Mouse (Mus musculus) small intestine, adult 2 months (tissue): ENCODE measurements around the gene Mipol1. TPM values are rescaled to one million over a fixed set of nuclear protein-coding genes. Genes with fewer than 3 reads are reported as not detected.
"Not testable (repeated sequence)": the region's sequence is repeated elsewhere in the genome, so short reads cannot be mapped to it uniquely, and the experiment has no call there.

Source experiments
- H3K27ac ChIP-seq: fragments of 200-500 bp; 2 replicates; pipeline ENCODE4 v1.5.1; 2012; ENCODE audit warnings: low read depth, low read length, control low read depth, inconsistent platforms; ENCODE audit not compliant: insufficient read depth
- H3K27me3 ChIP-seq: fragments of 200-500 bp; 2 replicates; pipeline ENCODE4 v1.6.1; 2012; ENCODE audit warnings: mild to moderate bottlenecking, moderate library complexity, low read length, inconsistent platforms; ENCODE audit not compliant: control insufficient read depth, insufficient read depth
- H3K36me3 ChIP-seq: fragments of 200-500 bp; 2 replicates; pipeline ENCODE4 v1.6.1; 2012; ENCODE audit warnings: mild to moderate bottlenecking, low read length, control low read depth, inconsistent platforms; ENCODE audit not compliant: control insufficient read depth, insufficient read depth
- H3K4me1 ChIP-seq: fragments of 200-500 bp; 2 replicates; pipeline ENCODE4 v1.6.1; 2012; ENCODE audit warnings: low read length, inconsistent platforms, mixed read lengths; ENCODE audit not compliant: control insufficient read depth, insufficient read depth, insufficient read length
- H3K4me3 ChIP-seq: fragments of 200-500 bp; 2 replicates; pipeline ENCODE4 v1.5.1; 2012; ENCODE audit warnings: low read depth, mild to moderate bottlenecking, control low read depth, inconsistent platforms, low read length, moderate library complexity
- CTCF ChIP-seq: fragments of 200-500 bp; IDR thresholded peaks from 2 replicates; pipeline ENCODE4 v1.5.1; 2012; ENCODE audit warnings: low read depth, mild to moderate bottlenecking, control low read depth, inconsistent platforms, low read length, moderate library complexity, mixed read lengths; ENCODE audit not compliant: insufficient replicate concordance, insufficient read length; ENCODE audit errors: extremely low read depth
- POLR2A ChIP-seq: fragments of 200-500 bp; IDR thresholded peaks from 2 replicates; pipeline ENCODE4 v1.6.1; 2012; ENCODE audit warnings: low read depth, mild to moderate bottlenecking, control low read depth, inconsistent platforms, low read length, moderate library complexity
- WGBS: fragments of 180-500 bp; shearing (Covaris S2); methylation state at CpG from one replicate; pipeline ENCODE4 v1.1.7; 2018; 5-methylcytosine and 5-hydroxymethylcytosine counted together
- polyA plus RNA-seq: library from polyadenylated mRNA; depleted of rRNA; stranded (reverse); fragments of >200 nt; gene quantifications from 2 replicates; pipeline ENCODE4 v1.2.3, GENCODE M21; 2012

The Mipol1 gene
- polyA plus RNA-seq, 1 experiment: 0.53 TPM

DNA sequence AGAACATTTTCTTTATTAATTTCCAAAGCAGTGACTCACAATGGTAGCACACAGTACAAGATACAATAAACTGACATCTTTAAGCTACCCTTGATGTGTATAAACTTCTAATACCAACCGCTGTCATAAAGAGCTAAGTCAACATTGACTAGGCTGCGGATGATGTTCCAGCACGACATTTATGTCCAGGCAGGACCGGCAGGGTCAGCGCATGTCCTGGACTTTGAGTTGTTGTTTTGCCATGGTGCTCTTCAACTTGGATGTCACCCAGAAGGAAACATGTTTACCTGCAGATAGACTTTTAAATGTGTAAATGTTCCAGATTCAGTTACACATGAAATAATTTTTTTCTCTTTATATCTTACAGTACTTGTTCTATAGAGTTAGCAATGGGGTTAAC is 194.7 kb downstream of the Mipol1 start:
- no peak overlapping the region for H3K27ac ChIP-seq
- no peaks in the 10 kb centered on the region for H3K27me3 ChIP-seq
- no peaks in the 10 kb centered on the region for H3K36me3 ChIP-seq
- no peak for TF ChIP-seq POLR2A
- no peak for TF ChIP-seq CTCF
- no peak overlapping the region for H3K4me3 ChIP-seq
- 74% methylated on average over 5 of the region's 5 CpGs for WGBS
- no peaks in the 10 kb centered on the region for H3K4me1 ChIP-seq

DNA sequence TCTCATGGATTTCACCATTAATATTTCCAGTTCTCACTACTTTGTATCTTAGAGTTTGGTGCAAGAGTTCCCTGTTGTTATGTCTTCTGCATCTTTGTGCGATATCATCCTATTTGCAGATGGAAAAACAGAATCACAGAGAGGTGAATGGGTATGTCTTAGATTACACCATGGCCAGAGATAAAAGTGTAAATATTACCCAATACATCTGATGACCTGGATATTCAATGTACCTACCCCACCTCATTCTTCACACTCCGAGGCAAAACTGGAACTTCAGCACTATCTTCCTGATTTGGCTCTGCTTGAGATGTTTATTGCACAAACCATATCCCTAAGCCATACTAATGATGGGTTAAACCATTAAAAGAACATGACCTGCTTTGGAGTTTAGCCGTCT is 198.0 kb downstream of the Mipol1 start:
- Histone ChIP-seq H3K4me3 (no peak overlapping the region), H3K27me3 (no peaks in the 10 kb centered on the region; the same call in 1 of the 2 replicates), H3K36me3 (no peaks in the 10 kb centered on the region), H3K27ac (no peak overlapping the region), H3K4me1 (no peaks in the 10 kb centered on the region)
- TF ChIP-seq POLR2A (no peak), CTCF (no peak)
- WGBS: 49% methylated on average over 3 of the region's 3 CpGs

DNA sequence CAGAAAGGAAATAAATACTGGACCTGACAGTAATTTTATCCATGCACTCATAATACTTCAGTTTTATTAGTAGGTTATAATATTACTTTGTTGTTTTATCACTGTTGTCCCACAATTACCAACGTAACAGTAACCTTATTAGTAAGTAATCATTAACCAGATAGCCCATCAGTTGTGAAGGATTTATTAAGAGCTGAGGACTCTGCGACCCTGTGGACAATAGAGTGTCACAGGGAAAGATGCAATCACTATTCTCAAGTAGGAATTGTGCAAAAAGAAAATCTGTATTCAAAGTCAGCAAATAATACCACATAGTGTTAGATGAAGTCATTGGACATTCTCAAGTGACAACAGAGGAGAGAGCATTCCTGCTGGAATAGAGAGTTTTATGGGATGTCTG is 198.5 kb downstream of the Mipol1 start:
- H3K4me1 ChIP-seq: no peaks in the 10 kb centered on the region
- TF ChIP-seq POLR2A (no peak), CTCF (no peak)
- WGBS: 18% methylated on average over 2 of the region's 2 CpGs
- no peak overlapping the region for H3K27ac ChIP-seq
- no peaks in the 10 kb centered on the region; the same call in 1 of the 2 replicates for H3K27me3 ChIP-seq
- no peak overlapping the region for H3K4me3 ChIP-seq
- H3K36me3 ChIP-seq: no peaks in the 10 kb centered on the region

DNA sequence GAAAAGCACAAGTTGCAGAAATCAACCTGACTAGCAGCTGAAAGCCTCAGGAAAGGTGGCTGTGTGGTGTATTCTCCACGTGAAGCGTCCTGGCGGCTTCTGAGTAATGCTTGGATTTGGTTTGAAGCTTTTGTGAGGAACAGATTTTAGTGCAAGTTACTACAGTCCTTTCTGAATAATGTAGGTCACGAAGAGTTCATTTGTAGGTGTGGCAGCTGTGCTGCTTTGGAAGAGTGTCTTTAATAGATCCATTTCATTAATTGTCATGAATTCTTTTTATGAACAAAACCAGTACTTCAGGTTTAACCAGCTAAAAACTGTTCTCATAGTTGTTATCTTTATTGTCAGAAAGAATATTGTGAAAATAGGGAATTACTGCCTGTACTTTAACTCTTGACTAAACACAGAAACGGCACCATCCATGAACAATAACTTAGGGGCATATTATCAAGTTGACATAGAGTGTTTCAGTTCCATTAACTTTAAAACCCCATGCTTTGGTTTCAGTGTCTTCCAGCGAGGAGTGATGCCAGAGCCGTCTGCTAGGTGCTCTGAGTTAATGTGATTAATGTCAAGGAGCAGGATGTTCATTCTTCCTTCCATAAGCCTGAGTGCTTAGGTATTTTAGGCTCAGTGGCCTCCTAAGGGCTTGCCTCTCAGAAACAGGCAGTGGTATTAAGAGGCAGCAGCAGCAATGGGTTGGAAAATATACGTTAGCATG is 206.9 kb downstream of the Mipol1 start:
- not testable (repeated sequence) for H3K4me1 ChIP-seq, H3K27me3 ChIP-seq, H3K27ac ChIP-seq, H3K36me3 ChIP-seq, H3K4me3 ChIP-seq
- WGBS: 51% methylated on average over 8 of the region's 8 CpGs

DNA sequence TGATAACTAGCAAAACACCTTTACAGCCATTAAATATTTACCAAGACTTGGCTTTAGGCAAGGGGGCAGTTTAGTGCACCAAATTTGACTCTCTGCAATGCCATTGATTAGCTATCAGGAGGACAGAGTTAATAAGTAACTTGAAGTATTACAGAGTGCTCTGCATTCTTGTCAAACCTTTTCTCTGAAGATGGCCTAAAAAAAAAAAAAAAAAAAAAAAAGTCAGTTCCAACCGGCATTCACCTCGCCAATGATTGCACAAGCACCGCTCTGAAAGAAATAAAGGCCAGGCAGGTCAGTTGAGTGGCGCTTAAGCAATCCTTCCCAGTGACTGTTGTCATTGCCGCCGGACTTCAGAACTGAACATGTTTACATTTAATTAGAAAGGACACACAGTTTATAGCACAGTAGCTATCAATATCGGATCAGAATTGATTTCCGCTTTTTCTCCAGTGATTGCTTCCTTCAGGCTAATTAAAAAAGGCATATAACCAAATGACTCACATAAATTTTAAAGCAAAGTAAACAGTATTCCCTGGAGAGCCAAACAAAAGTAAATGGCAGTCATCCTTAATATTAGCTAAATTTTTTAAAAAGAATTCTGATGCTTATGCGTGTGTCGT is 214.2 kb downstream of the Mipol1 start:
- Histone ChIP-seq H3K4me3 (no peak overlapping the region), H3K27me3 (peaks cover 8% of the 10 kb centered on the region), H3K4me1 (no peaks in the 10 kb centered on the region), H3K36me3 (no peaks in the 10 kb centered on the region), H3K27ac (no peak overlapping the region)
- TF ChIP-seq POLR2A (no peak), CTCF (no peak)
- WGBS: 27% methylated on average over 10 of the region's 10 CpGs

DNA sequence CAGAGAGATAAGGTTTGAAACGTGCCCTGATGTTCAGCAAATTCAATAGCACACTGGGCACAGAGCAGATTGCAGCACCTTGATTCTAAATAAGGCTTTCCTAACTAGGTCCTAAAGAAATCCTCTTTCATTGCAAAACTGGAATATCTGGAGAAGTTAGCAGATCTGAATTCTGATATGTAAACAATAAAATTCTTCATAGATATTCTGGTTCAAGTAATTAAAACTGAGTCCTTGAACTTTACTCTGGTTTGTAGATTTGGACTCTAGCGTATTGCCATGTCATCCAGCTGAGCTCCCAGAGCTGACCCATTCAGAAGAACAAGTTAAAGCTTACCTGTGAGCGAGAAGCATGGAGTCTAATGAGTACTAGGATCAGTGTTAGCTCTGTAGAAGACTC is 217.1 kb downstream of the Mipol1 start:
- no peaks in the 10 kb centered on the region for H3K4me1 ChIP-seq
- H3K4me3 ChIP-seq: no peak overlapping the region
- 0 out of 2 replicates have a peak, but pooled peaks cover 3% of the 10 kb centered on the region for H3K27me3 ChIP-seq
- no peaks in the 10 kb centered on the region for H3K36me3 ChIP-seq
- 49% methylated on average over 3 of the region's 3 CpGs for WGBS
- TF ChIP-seq POLR2A (no peak), CTCF (no peak)
- no peak overlapping the region for H3K27ac ChIP-seq

DNA sequence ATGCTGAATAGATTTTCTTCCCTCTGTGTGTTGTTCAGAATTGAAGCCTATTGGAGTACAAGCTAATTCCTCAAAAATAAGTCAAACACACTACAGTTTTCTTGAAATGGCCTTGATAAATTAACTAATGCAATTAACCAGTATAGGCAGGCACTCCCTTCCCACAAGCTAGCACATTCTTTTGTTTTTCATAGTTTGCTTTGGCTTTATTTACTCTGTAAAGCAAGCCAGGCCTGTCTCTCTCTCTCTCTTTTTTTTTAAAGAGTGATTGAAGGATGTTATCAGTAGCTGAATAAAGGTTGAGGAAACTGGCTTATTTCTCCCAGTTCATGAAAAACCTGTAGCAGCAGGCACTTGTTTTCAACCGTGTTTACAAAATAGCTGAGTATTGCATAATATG is 219.1 kb downstream of the Mipol1 start:
- no peaks in the 10 kb centered on the region for H3K4me1 ChIP-seq
- H3K36me3 ChIP-seq: no peaks in the 10 kb centered on the region
- H3K4me3 ChIP-seq: no peak overlapping the region
- TF ChIP-seq CTCF: no peak
- WGBS: 41% methylated on average over 1 of the region's 1 CpGs
- H3K27me3 ChIP-seq: no peaks in the 10 kb centered on the region
- H3K27ac ChIP-seq: no peak overlapping the region
